Mouse (Mus musculus) limb, embryonic 12.5 days (tissue): ENCODE results near the gene Wdr41. TPM values are rescaled to one million over a fixed set of nuclear protein-coding genes. Genes with fewer than 3 reads are reported as not detected.
A peak's percentile ranks its signal among the peaks of the same experiment; 100 is the strongest.

ENCODE experiments used
- ATAC-seq: fragments of 200-750 bp; cut with Nextera tagmentation; 2 replicates; pipeline ENCODE4 v1.8.0; 2017; ENCODE audit warnings: low read depth, moderate TSS enrichment; ENCODE audit not compliant: insufficient number of reproducible peaks, insufficient read depth, low FRiP score, low TSS enrichment
- H3K27ac ChIP-seq: fragments of 300-500 bp; sonication (generic); 2 replicates; pipeline ENCODE4 v1.5.1; 2016; ENCODE audit warnings: mild to moderate bottlenecking, moderate library complexity
- H3K27me3 ChIP-seq: fragments of 300-500 bp; sonication (generic); 2 replicates; pipeline ENCODE4 v1.6.1; 2016; ENCODE audit warnings: mild to moderate bottlenecking, moderate library complexity
- H3K36me3 ChIP-seq: fragments of 300-500 bp; sonication (generic); 2 replicates; pipeline ENCODE4 v1.6.1; 2016; ENCODE audit warnings: mild to moderate bottlenecking, moderate library complexity
- H3K4me1 ChIP-seq: fragments of 300-500 bp; sonication (generic); replicated peaks from 2 replicates; pipeline ENCODE4 v1.6.1; 2016
- H3K4me2 ChIP-seq: fragments of 300-500 bp; sonication (generic); 2 replicates; pipeline ENCODE4 v1.6.1; 2016; ENCODE audit warnings: mild to moderate bottlenecking, moderate library complexity
- H3K4me3 ChIP-seq: fragments of 300-500 bp; sonication (generic); replicated peaks from 2 replicates; pipeline ENCODE4 v1.5.1; 2016; ENCODE audit warnings: mild to moderate bottlenecking
- H3K9ac ChIP-seq: fragments of 300-500 bp; sonication (generic); replicated peaks from 2 replicates; pipeline ENCODE4 v1.6.1; 2016; ENCODE audit warnings: mild to moderate bottlenecking, moderate library complexity
- H3K9me3 ChIP-seq: fragments of 300-500 bp; sonication (generic); 2 replicates; pipeline ENCODE4 v1.6.1; 2016; ENCODE audit warnings: mild to moderate bottlenecking, moderate library complexity
- WGBS: fragments of 180-500 bp; shearing (Covaris S2); methylation state at CpG from one replicate; pipeline ENCODE4 v1.1.7; 2016; 5-methylcytosine and 5-hydroxymethylcytosine counted together
- polyA plus RNA-seq: library from polyadenylated mRNA; unstranded; fragments of >200 nt; fragmentation: Nextera tagmentation; extraction: Ambion mirVana; gene quantifications from 2 replicates; pipeline ENCODE4 v1.2.1, GENCODE M21; 2016

The Wdr41 gene
- polyA plus RNA-seq, 1 experiment from 2014 or later = 21.5 TPM

GRCm38 (mm10) chr13:95007281-95007680, 31.1 kb downstream of the Wdr41 start:
- Histone ChIP-seq H3K27ac (no peak overlapping the region), H3K4me1 (no peaks in the 10 kb centered on the region), H3K9me3 (no peaks in the 10 kb centered on the region), H3K4me2 (no peak overlapping the region), H3K36me3 (peaks cover 13% of the 10 kb centered on the region), H3K27me3 (no peaks in the 10 kb centered on the region), H3K9ac (no peak overlapping the region), H3K4me3 (no peak overlapping the region)
- WGBS = 66% methylated on average over 8 of the region's 8 CpGs
- ATAC-seq = no peak

DNA sequence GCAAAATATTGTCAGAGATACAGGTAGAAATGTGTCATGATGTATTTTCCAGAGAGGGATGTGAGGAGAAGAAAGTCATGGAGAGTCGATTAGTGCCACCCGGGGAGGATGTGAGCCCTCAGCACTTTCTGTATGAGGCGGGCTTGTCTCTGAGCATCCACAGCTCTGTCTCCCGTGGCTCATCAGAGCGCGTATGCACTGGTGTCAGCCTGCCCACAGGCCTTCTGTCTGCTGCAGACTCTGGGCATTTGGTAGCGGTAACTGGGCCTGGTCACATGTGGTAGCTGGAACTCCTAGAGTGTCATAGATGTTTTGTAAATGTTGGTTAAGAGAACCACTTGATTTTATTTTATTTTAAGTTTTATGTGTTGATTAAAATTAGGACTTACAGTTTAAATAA, 33.1 kb downstream of the Wdr41 start:
- 83% methylated on average over 7 of the region's 7 CpGs for WGBS

GRCm38 (mm10) chr13:95011546-95012257, 35.6 kb downstream of the Wdr41 start:
- Histone ChIP-seq H3K4me1 (peaks cover 9% of the 10 kb centered on the region; the same call in 1 of the 2 replicates), H3K27ac (no peak overlapping the region), H3K9me3 (no peaks in the 10 kb centered on the region), H3K4me2 (no peak overlapping the region), H3K36me3 (peaks cover 13% of the 10 kb centered on the region), H3K27me3 (no peaks in the 10 kb centered on the region), H3K4me3 (no peak overlapping the region), H3K9ac (no peak overlapping the region)
- ATAC-seq = no peak
- WGBS = 86% methylated on average over 7 of the region's 7 CpGs

More for the DNA sequence above, 33.1 kb downstream of the Wdr41 start:
- no peaks in the 10 kb centered on the region for H3K9me3 ChIP-seq
- H3K4me2 ChIP-seq = no peak overlapping the region
- peaks cover 13% of the 10 kb centered on the region for H3K36me3 ChIP-seq
- H3K9ac ChIP-seq = no peak overlapping the region
- no peak overlapping the region for H3K4me3 ChIP-seq
- H3K27ac ChIP-seq = no peak overlapping the region
- no peak for ATAC-seq
- H3K27me3 ChIP-seq = no peaks in the 10 kb centered on the region
- peaks cover 1% of the 10 kb centered on the region; the same call in 1 of the 2 replicates for H3K4me1 ChIP-seq

DNA sequence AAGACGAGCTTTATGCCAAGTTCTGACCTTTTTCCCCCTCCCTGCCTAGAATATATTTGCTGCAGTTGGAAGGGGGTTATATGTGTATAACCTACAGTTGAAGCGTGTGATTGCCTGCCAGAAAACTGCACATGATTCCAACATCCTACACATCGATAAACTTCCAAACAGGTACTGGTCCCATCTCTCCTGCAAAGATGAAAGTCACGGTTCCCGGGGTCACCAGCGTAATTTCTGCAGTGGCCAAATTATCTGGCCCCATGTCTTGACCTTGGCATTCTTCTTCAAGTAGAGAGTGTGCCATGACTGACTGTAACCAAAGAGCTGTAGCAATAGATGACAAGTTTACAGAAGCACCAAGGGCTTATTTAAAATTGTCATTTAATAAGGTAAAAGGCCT, 41.1 kb downstream of the Wdr41 start:
- Histone ChIP-seq H3K4me1 (peaks cover 9% of the 10 kb centered on the region), H3K4me2 (no peak overlapping the region), H3K36me3 (peaks cover 12% of the 10 kb centered on the region; the same call in 1 of the 2 replicates), H3K4me3 (no peak overlapping the region), H3K27ac (no peak overlapping the region), H3K27me3 (no peaks in the 10 kb centered on the region), H3K9ac (no peak overlapping the region), H3K9me3 (no peaks in the 10 kb centered on the region)
- ATAC-seq = no peak
- WGBS = 88% methylated on average over 6 of the region's 6 CpGs

DNA sequence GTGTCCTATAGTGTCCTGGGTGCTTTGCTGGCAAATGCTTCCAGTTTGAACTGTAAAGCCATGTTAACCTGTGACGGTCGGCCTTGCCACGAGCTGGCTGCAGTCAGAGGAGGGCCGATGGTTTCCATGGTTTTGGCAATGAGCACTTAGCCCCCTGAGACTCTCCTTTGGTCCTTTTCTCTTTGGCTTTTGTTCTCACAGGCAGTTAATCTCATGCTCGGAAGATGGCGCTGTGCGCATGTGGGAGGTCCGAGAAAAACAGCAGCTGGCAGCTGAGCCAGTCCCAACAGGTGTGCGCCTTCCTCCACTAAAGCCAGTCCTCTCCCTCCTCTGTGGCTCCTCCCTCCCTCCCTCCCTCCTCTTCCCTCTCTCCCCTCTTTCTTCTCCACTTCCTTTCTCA, 41.8 kb downstream of the Wdr41 start:
- H3K4me3 ChIP-seq = no peak overlapping the region
- no peaks in the 10 kb centered on the region for H3K27me3 ChIP-seq
- WGBS = 4% methylated on average over 9 of the region's 9 CpGs
- H3K9ac ChIP-seq = no peak overlapping the region; the same call in 1 of the 2 replicates
- peaks cover 9% of the 10 kb centered on the region for H3K4me1 ChIP-seq
- H3K4me2 ChIP-seq = no peak overlapping the region
- no peaks in the 10 kb centered on the region for H3K9me3 ChIP-seq
- ATAC-seq = peak; percentile 71; the same call in 1 of the 2 replicates
- peaks cover 13% of the 10 kb centered on the region; the same call in 1 of the 2 replicates for H3K36me3 ChIP-seq
- H3K27ac ChIP-seq = no peak overlapping the region

DNA sequence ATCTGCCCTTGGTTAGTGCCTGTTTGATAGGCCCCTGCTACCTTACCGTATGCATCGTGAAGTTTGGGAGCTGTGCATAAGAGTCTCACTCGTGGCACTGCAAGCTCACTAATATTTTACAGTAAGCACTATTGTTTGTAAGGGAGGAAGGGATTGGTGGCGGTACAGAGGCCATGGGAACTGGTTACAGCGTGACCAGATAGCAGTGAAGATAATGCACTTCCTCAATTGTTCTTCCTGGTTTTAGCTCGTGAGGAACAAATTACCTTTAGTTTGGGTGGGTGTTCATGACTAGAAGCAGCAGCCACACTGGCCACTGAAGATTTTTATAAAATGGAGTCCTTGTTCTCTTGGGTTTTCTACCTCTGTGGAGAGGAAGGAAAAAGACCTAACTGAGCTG, 43.2 kb downstream of the Wdr41 start:
- H3K27me3 ChIP-seq = no peaks in the 10 kb centered on the region
- H3K4me1 ChIP-seq = peaks cover 7% of the 10 kb centered on the region
- no peaks in the 10 kb centered on the region for H3K9me3 ChIP-seq
- no peak overlapping the region for H3K4me3 ChIP-seq
- no peak overlapping the region for H3K4me2 ChIP-seq
- no peak overlapping the region for H3K9ac ChIP-seq
- no peak for ATAC-seq
- H3K36me3 ChIP-seq = peaks cover 17% of the 10 kb centered on the region; the same call in 1 of the 2 replicates
- H3K27ac ChIP-seq = no peak overlapping the region
- 87% methylated on average over 6 of the region's 6 CpGs for WGBS

DNA sequence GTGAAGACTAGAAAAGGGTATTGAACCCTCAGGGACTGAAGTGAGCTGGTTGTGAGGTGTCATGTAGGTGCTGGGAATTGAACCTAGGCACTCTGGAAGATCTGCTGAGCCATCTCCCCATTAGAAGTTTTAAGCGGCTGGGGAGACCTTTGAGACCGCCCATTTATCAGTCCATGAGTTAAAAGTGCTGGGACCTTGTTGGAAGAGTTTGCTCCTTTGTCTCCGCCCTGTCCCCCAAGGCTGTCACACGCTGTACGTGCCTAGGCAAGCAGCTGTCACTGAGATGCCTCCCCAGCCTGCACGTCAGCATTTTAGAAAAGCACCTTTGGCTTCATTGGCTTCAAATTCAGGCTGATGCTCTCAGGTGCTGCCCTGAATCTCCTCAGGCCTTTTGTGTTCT, 44.1 kb downstream of the Wdr41 start:
- H3K27me3 ChIP-seq = no peaks in the 10 kb centered on the region
- no peak overlapping the region for H3K9ac ChIP-seq
- H3K27ac ChIP-seq = no peak overlapping the region
- no peaks in the 10 kb centered on the region for H3K9me3 ChIP-seq
- WGBS = 82% methylated on average over 6 of the region's 6 CpGs
- H3K4me3 ChIP-seq = no peak overlapping the region
- H3K4me1 ChIP-seq = peaks cover 5% of the 10 kb centered on the region; the same call in 1 of the 2 replicates
- ATAC-seq = no peak
- H3K36me3 ChIP-seq = peaks cover 17% of the 10 kb centered on the region; the same call in 1 of the 2 replicates
- no peak overlapping the region for H3K4me2 ChIP-seq

GRCm38 (mm10) chr13:95030828-95031227, 54.7 kb downstream of the Wdr41 start:
- Histone ChIP-seq H3K9ac (no peak overlapping the region), H3K36me3 (0 out of 2 replicates have a peak, but pooled peaks cover 12% of the 10 kb centered on the region), H3K27ac (no peak overlapping the region), H3K4me2 (no peak overlapping the region), H3K9me3 (no peaks in the 10 kb centered on the region), H3K4me3 (no peak overlapping the region), H3K27me3 (no peaks in the 10 kb centered on the region), H3K4me1 (peaks cover 5% of the 10 kb centered on the region; the same call in 1 of the 2 replicates)
- WGBS = 84% methylated on average over 6 of the region's 6 CpGs
- no peak for ATAC-seq

DNA sequence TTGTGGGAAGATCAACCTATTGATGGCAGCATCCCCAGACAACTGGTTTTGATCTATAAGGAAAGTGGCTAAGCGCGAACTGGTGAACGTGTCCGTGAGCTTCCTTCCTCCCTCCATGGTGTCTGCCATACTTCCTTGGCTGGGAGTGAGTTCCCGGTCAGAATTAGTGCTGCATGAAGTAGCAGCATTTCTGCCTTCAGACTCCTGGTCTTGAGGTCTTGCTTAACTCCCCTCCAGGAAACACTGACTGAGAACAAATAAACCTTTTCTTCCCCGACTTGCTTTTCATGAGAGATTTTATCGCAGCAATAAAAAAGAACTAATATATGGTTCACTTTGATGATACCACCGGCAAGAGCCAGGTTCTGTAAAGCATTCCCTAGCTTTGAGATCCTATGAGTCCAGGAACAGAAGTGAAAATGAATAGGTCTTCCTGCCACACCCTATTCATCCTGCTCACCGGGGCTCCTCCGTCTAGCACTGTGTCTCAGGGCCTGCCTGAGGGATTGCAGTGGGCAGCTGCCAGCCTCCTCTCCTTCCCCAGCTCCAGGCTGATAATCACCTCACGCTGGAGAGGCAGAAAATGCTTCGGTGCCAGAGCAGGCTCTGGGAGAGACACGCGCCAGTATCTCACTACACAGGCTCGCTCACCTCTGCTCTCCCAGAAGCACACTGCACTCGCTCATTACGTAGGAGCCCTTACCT, 56.1 kb downstream of the Wdr41 start:
- Histone ChIP-seq H3K27ac (no peak overlapping the region), H3K9me3 (no peaks in the 10 kb centered on the region), H3K4me2 (no peak overlapping the region), H3K4me1 (peaks cover 5% of the 10 kb centered on the region; the same call in 1 of the 2 replicates), H3K9ac (no peak overlapping the region), H3K36me3 (0 out of 2 replicates have a peak, but pooled peaks cover 9% of the 10 kb centered on the region), H3K27me3 (no peaks in the 10 kb centered on the region), H3K4me3 (no peak overlapping the region)
- no peak for ATAC-seq
- 59% methylated on average over 17 of the region's 17 CpGs for WGBS

DNA sequence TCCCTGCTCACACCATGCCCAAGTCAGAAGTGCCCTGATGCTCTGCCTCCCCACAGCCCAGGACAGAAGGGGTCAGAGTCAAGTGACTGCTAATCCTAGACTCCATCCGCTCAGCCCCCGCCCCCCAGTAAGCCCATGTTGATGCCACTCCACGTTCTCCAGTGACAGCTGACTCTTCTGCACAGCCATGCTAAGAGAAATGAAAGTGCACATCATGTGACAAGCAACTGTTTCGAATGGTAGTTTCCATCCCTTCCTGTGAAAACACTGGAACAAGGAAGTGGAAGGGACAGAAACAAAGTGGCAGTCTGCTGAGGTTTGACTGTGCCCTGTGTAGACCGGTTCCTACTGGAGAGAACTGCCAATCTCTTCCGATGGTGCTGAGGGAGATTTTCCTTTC, 56.8 kb downstream of the Wdr41 start:
- Histone ChIP-seq H3K36me3 (0 out of 2 replicates have a peak, but pooled peaks cover 7% of the 10 kb centered on the region), H3K4me3 (no peak overlapping the region), H3K9me3 (no peaks in the 10 kb centered on the region), H3K4me2 (no peak overlapping the region), H3K27ac (no peak overlapping the region), H3K27me3 (no peaks in the 10 kb centered on the region), H3K9ac (no peak overlapping the region), H3K4me1 (peaks cover 5% of the 10 kb centered on the region; the same call in 1 of the 2 replicates)
- 85% methylated on average over 6 of the region's 6 CpGs for WGBS
- ATAC-seq = no peak

DNA sequence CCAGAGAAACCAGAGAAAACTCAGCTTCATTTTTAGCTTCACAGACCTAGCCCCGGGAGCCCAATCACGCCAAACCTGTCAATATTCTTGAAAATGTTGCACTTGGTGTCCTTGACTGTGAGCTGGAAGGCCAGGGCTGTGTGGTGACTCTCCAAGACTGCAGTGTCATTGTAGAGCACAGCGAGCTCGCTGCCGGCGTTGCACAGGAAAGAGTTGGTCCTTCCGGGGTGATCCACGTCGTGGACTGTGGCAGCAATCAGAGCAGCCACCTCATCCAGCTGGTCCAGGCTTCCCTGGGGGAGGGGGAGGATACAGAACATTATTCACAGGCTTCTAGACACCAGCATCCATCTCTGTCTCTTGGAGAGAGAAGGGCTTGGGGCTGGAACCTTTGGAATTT, 58.0 kb downstream of the Wdr41 start:
- H3K9me3 ChIP-seq = no peaks in the 10 kb centered on the region
- no peaks in the 10 kb centered on the region for H3K36me3 ChIP-seq
- H3K27me3 ChIP-seq = no peaks in the 10 kb centered on the region
- H3K4me3 ChIP-seq = no peak overlapping the region
- no peak overlapping the region for H3K27ac ChIP-seq
- no peak overlapping the region for H3K9ac ChIP-seq
- no peak for ATAC-seq
- 73% methylated on average over 9 of the region's 9 CpGs for WGBS
- H3K4me2 ChIP-seq = no peak overlapping the region
- H3K4me1 ChIP-seq = peaks cover 5% of the 10 kb centered on the region; the same call in 1 of the 2 replicates
